Mouse (Mus musculus) kidney, postnatal 0 days (tissue): ENCODE measurements at regions not wholly inside any gene's neighbourhood (a gene's known extent, or its start where the extent isn't known, plus 50 kb on each side); places are given as distances from the start of the nearest gene placed in this dataset.

Source experiments
- ATAC-seq: fragments of 200-750 bp; cut with Nextera tagmentation; replicated peaks from 2 replicates; pipeline ENCODE4 v1.8.0; 2017; ENCODE audit warnings: low read depth, moderate number of reproducible peaks, moderate TSS enrichment, moderate library complexity; ENCODE audit not compliant: low FRiP score
- DNase-seq: peaks from one replicate; pipeline ENCODE4 v3.0.0-alpha.2; 2016; ENCODE audit warnings: low spot score
- H3K27ac ChIP-seq: fragments of 300-500 bp; sonication (generic); 2 replicates; pipeline ENCODE4 v1.5.1; 2014; ENCODE audit warnings: mild to moderate bottlenecking
- H3K27me3 ChIP-seq: fragments of 300-500 bp; sonication (generic); 2 replicates; pipeline ENCODE4 v1.6.1; 2014; ENCODE audit warnings: low read length, mixed read lengths; ENCODE audit not compliant: insufficient read depth
- H3K36me3 ChIP-seq: fragments of 300-500 bp; sonication (generic); 2 replicates; pipeline ENCODE4 v1.6.1; 2014; ENCODE audit warnings: low read length, mixed read lengths; ENCODE audit not compliant: insufficient read depth
- H3K4me1 ChIP-seq: fragments of 300-500 bp; sonication (generic); replicated peaks from 2 replicates; pipeline ENCODE4 v1.6.1; 2014; ENCODE audit warnings: antibody characterized with exemption, low read length, mixed read lengths; ENCODE audit not compliant: insufficient read depth
- H3K4me2 ChIP-seq: fragments of 300-500 bp; sonication (generic); 2 replicates; pipeline ENCODE4 v1.6.1; 2014; ENCODE audit warnings: mild to moderate bottlenecking, low read length, moderate library complexity, mixed read lengths
- H3K4me3 ChIP-seq: fragments of 300-500 bp; sonication (generic); replicated peaks from 2 replicates; pipeline ENCODE4 v1.5.1; 2014; ENCODE audit warnings: low read depth, low read length
- H3K9ac ChIP-seq: fragments of 300-500 bp; sonication (generic); 2 replicates; pipeline ENCODE4 v1.6.1; 2014; ENCODE audit warnings: low read depth, low read length
- H3K9me3 ChIP-seq: fragments of 300-500 bp; sonication (generic); replicated peaks from 2 replicates; pipeline ENCODE4 v1.6.1; 2016; ENCODE audit warnings: low read length, inconsistent platforms, mixed read lengths
- CTCF ChIP-seq: IDR thresholded peaks from 2 replicates; pipeline ENCODE4 v1.5.1; 2016; ENCODE audit warnings: antibody characterized with exemption, low read depth, mild to moderate bottlenecking, moderate library complexity
- WGBS: fragments of 180-500 bp; shearing (Covaris S2); extraction: QIAGEN DNeasy Blood & Tissue Kit; methylation state at CpG from one replicate; pipeline ENCODE4 v1.1.7; 2014; 5-methylcytosine and 5-hydroxymethylcytosine counted together

DNA sequence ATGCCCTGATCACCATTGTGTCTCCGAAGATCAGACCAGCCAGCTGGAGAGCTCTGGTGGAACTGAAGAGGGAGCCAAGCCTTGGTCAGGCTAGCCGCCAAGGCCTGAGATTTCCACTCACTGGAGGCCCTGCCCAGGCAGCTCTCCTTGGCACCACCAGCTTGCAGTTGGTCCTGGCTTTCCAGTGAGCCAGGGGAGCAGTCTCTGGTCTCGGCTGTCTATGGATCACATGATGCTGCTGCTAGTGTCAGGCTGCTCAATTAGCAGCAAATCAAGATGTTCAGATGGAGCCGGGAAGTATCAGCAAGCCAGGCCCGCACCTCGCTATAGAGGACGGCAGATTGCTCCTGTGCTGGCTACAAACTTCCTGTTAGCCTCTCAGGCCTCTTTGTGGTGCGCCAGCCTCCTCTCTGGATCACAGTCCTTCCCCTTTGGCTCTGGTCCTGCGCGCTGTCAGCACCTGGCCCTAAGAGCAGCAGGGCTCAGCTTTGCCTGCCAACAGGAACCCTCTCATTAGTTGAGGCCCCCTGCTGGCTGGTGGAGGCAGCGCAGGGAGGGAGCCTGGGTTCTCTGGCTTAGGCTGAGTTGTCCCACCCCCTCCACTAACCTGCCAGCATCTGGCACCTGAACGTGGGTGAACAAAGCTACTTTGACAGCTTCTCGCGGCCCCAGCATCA, 174.8 kb upstream of the Ntm start:
- Histone ChIP-seq H3K4me1 (no peaks in the 10 kb centered on the region), H3K27ac (no peak overlapping the region), H3K27me3 (no peaks in the 10 kb centered on the region), H3K4me2 (0 out of 2 replicates have a peak overlapping the region, but pooled peaks have one; percentile 2), H3K4me3 (no peak overlapping the region), H3K9me3 (no peaks in the 10 kb centered on the region), H3K36me3 (no peaks in the 10 kb centered on the region), H3K9ac (no peak overlapping the region)
- peak; percentile 82 for TF ChIP-seq CTCF
- 30% methylated on average over 14 of the region's 14 CpGs for WGBS
- DNase-seq, result peak; percentile 77
- peak; percentile 59; the same call in 1 of the 2 replicates for ATAC-seq

DNA sequence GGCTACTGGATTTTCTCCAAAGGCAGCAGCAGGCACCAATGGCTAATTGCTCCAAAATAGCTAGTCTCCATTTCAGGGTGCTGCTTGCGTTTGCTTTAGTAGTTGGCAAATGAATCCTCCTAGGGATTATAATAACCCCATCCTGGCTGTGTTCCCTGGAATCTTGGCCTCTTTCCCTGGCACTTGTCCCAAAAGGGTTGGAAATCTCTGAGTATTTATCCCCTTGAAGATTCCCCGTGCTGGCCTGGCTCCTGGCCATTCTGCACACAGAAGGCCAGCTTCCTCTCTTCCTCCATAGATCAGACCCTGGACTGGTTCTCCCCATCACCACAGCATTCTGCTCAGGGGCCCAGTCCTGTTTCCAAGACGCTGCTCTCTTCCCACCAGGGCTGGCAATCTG, 177.2 kb upstream of the Ntm start:
- Histone ChIP-seq H3K9me3 (no peaks in the 10 kb centered on the region), H3K4me1 (no peaks in the 10 kb centered on the region), H3K36me3 (no peaks in the 10 kb centered on the region), H3K4me3 (no peak overlapping the region), H3K27me3 (no peaks in the 10 kb centered on the region), H3K9ac (no peak overlapping the region), H3K27ac (no peak overlapping the region), H3K4me2 (no peak overlapping the region)
- TF ChIP-seq CTCF, result no peak
- 34% methylated on average over 3 of the region's 3 CpGs for WGBS
- DNase-seq (peak; percentile 49), ATAC-seq (no peak)

DNA sequence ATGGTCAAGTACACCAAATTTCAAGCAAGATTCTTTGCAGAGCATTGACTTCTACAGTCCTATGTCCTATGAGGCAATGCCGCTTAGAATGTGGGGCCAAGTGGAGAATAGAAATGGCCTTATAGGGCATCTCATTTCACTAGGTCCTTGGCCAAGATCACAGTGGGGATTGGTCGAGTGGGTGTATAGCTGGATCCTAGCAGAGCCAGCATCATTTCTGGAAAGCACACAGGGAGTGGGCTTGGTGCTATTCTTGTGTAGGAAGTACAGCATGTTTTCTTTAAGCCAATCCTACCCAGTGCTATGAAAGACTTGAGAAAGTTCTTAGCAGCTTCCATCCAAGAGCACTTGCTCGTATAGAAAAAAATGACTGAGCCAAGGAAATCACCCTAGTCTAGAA, 178.2 kb upstream of the Ntm start:
- Histone ChIP-seq H3K4me3 (no peak overlapping the region), H3K9me3 (no peaks in the 10 kb centered on the region), H3K36me3 (no peaks in the 10 kb centered on the region), H3K27ac (no peak overlapping the region), H3K9ac (no peak overlapping the region), H3K4me2 (no peak overlapping the region), H3K27me3 (no peaks in the 10 kb centered on the region), H3K4me1 (no peaks in the 10 kb centered on the region)
- WGBS, result 90% methylated on average over 3 of the region's 3 CpGs
- DNase-seq (no peak), ATAC-seq (no peak)
- no peak for TF ChIP-seq CTCF

DNA sequence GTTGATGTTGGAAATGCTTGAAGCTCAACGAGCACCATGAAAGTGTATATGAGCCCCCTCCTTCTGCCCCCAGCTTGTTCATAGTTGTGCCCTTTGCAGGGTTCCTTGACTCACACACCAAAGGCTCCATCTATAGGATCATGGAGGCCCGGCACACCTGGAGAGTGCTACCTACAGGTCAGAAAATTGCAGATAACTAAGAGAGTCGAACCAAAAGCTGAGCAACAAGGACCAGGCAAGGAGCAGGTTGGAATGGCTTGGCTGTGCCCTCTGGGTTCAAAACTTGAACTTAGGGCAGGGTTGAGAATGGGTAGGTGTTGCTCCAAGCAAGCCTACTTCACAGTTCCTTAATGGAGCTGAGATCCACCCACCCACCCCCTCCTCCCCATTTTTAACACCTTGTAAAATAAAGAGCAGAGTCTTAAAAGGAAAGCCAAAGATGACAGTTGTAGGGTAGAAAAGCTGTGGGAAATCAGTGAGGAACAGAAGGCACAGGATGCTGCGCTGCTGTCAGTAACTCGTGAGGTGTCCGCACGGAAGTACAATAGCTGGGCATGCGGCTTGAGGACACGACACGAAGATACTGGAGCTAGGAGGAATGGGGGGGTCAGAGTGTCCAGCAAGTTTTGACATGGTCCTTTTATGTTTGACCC, 180.0 kb upstream of the Ntm start:
- no peak for TF ChIP-seq CTCF
- DNase-seq (no peak), ATAC-seq (no peak)
- Histone ChIP-seq H3K4me2 (no peak overlapping the region), H3K4me3 (no peak overlapping the region), H3K27me3 (no peaks in the 10 kb centered on the region), H3K9me3 (no peaks in the 10 kb centered on the region), H3K4me1 (no peaks in the 10 kb centered on the region), H3K27ac (no peak overlapping the region), H3K36me3 (no peaks in the 10 kb centered on the region), H3K9ac (no peak overlapping the region)
- WGBS, result 86% methylated on average over 10 of the region's 10 CpGs

DNA sequence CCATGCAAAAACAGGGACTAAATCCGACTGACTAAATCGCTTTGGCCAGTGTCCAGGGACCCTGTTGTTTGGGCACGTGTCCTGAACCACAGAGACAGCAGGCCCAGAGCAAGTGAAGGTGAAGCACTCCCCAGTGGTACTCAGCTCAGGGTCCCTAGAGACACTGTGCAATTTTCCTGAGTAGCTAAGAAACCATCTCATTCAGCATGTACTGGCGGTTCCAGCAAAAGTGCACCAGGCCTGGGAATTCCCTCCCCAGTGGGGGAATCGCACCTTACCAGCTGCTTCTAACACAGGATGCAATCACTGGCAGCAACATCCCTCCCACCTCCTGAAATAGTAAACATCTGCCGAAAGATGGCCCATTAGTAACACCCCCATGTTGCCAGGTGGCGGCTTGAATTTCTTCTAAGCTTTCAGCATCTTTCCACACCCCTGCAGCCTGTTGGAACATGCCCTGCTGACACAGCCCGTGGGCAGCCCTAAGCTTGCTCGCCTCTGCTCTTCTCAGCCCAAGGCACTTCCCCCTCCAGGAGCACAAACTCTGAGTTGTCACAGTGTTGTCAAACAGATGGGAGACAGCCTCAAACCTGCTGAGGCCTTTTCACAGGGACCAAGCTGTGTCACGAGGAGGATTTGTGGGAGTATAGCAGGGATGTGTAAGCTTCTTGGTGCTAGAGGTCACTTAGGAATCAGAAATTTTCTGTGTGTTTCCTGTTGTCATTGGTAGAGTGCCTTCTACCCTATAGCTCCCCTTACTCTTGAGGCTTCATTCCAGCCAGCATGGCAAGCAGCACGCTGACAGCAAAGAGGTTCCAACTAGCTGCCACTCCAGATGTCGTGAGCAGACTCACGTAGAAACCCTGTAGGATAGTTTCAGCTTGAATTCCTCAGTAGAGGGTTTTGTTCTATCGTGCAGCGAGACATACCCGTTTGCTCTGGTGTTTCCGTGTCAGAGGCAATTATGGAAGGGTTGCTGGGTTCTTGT, 186.8 kb upstream of the Ntm start:
- no peak overlapping the region for H3K27ac ChIP-seq

DNA sequence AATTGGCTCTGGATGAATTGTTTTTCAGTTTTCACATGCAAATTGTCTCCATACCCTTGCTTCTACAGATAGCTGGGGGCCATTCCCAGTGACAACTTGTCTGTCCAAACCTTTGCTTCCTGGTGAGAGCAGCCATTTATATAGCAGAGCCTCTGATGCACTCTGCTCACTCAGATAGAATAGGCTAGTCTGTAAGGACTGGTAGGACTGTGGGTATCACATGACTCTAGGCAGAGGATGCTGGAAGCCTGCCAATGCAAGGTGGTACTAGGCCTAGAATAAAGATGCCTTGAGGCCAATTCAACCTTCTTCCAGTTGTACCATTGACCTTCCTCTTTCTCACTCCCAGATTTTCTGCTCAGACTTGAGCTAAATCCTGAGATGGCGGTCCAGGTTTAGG, 188.2 kb upstream of the Ntm start:
- Histone ChIP-seq H3K4me1 (no peaks in the 10 kb centered on the region), H3K9ac (no peak overlapping the region), H3K27me3 (no peaks in the 10 kb centered on the region), H3K4me3 (no peak overlapping the region), H3K27ac (no peak overlapping the region), H3K36me3 (no peaks in the 10 kb centered on the region), H3K4me2 (no peak overlapping the region), H3K9me3 (no peaks in the 10 kb centered on the region)
- 95% methylated on average over 1 of the region's 1 CpGs for WGBS
- no peak for ATAC-seq
- no peak for DNase-seq
- TF ChIP-seq CTCF, result no peak

More for the DNA sequence above, 186.8 kb upstream of the Ntm start:
- Histone ChIP-seq H3K36me3 (no peaks in the 10 kb centered on the region), H3K4me2 (no peak overlapping the region), H3K27me3 (no peaks in the 10 kb centered on the region), H3K4me3 (no peak overlapping the region), H3K4me1 (no peaks in the 10 kb centered on the region), H3K9me3 (no peaks in the 10 kb centered on the region), H3K9ac (no peak overlapping the region)
- no peak for TF ChIP-seq CTCF
- 32% methylated on average over 17 of the region's 17 CpGs for WGBS
- DNase-seq (peak; percentile 28), ATAC-seq (no peak)
